Mouse (Mus musculus): ENCODE measurements at regions not wholly inside any gene's neighbourhood (a gene's known extent, or its start where the extent isn't known, plus 50 kb on each side); places are given as distances from the start of the nearest gene placed in this dataset.

GRCm38 (mm10) chr14:17478963-17479362, 181.1 kb upstream of the Thrb start:
- DNase-seq (ENCODE audit: low read depth in 3 of 3, low spot score in 3 of 3) (no peak), ATAC-seq (ENCODE audit: insufficient read depth) (no peak)
- no peaks in the 10 kb centered on the region for H3K4me1 ChIP-seq (replicated peaks; ENCODE audit: control insufficient read depth in 2 of 2, insufficient read depth in 2 of 2, low read length in 1 of 2)
- 64% methylated on average over 1 of the region's 1 CpGs for WGBS (ENCODE audit: insufficient replicate concordance)
- H3K4me3 ChIP-seq (ENCODE audit: insufficient read depth in 1 of 2, low read depth in 2 of 2, low read length in 2 of 2) = no peak overlapping the region
- H3K27me3 ChIP-seq (ENCODE audit: control insufficient read depth, insufficient read depth, low read length) = no peaks in the 10 kb centered on the region
- no peak for TF ChIP-seq CTCF (IDR thresholded peaks at IDR 0.05; ENCODE audit: low read depth)
- TF ChIP-seq EP300 (IDR thresholded peaks at IDR 0.05; ENCODE audit: low read depth) = no peak
- H3K9me3 ChIP-seq (ENCODE audit: control insufficient read depth, low read length) = no peaks in the 10 kb centered on the region
- H3K36me3 ChIP-seq (replicated peaks; ENCODE audit: control insufficient read depth, insufficient read depth, low read depth) = no peaks in the 10 kb centered on the region
- H3K4me2 ChIP-seq (ENCODE audit: low read depth) = no peak overlapping the region
- no peak overlapping the region for H3K9ac ChIP-seq (replicated peaks)
- H3K27ac ChIP-seq = no peak overlapping the region

GRCm38 (mm10) chr14:17484866-17485265, 175.2 kb upstream of the Thrb start:
- no peak for TF ChIP-seq EP300 (IDR thresholded peaks at IDR 0.05; ENCODE audit: low read depth)
- TF ChIP-seq CTCF (IDR thresholded peaks at IDR 0.05; ENCODE audit: low read depth) = no peak
- Histone ChIP-seq H3K4me1 (replicated peaks; ENCODE audit: control insufficient read depth in 2 of 2, insufficient read depth in 2 of 2, low read length in 1 of 2) (no peaks in the 10 kb centered on the region), H3K27ac (no peak overlapping the region), H3K4me3 (ENCODE audit: insufficient read depth in 1 of 2, low read depth in 2 of 2, low read length in 2 of 2) (no peak overlapping the region), H3K4me2 (ENCODE audit: low read depth) (no peak overlapping the region), H3K9ac (replicated peaks) (no peak overlapping the region), H3K9me3 (ENCODE audit: control insufficient read depth, low read length) (no peaks in the 10 kb centered on the region), H3K27me3 (ENCODE audit: control insufficient read depth, insufficient read depth, low read length) (no peaks in the 10 kb centered on the region), H3K36me3 (replicated peaks; ENCODE audit: control insufficient read depth, insufficient read depth, low read depth) (no peaks in the 10 kb centered on the region)
- no peak for DNase-seq (ENCODE audit: low read depth in 3 of 3, low spot score in 3 of 3)
- no peak for ATAC-seq (ENCODE audit: insufficient read depth)

GRCm38 (mm10) chr14:17513756-17514155, 146.3 kb upstream of the Thrb start:
- no peak overlapping the region for H3K4me2 ChIP-seq (ENCODE audit: low read depth)
- ATAC-seq (ENCODE audit: insufficient read depth) (no peak), DNase-seq (ENCODE audit: low read depth in 3 of 3, low spot score in 3 of 3) (no peak)
- H3K27me3 ChIP-seq (ENCODE audit: control insufficient read depth, insufficient read depth, low read length) = no peaks in the 10 kb centered on the region
- H3K4me3 ChIP-seq (ENCODE audit: insufficient read depth in 1 of 2, low read depth in 2 of 2, low read length in 2 of 2) = no peak overlapping the region
- H3K9ac ChIP-seq (replicated peaks) = no peak overlapping the region
- no peak overlapping the region for H3K27ac ChIP-seq
- WGBS (ENCODE audit: insufficient replicate concordance) = 14% methylated on average over 1 of the region's 1 CpGs
- TF ChIP-seq EP300 (IDR thresholded peaks at IDR 0.05; ENCODE audit: low read depth) (no peak), CTCF (IDR thresholded peaks at IDR 0.05; ENCODE audit: low read depth) (no peak)
- H3K36me3 ChIP-seq (replicated peaks; ENCODE audit: control insufficient read depth, insufficient read depth, low read depth) = no peaks in the 10 kb centered on the region
- no peaks in the 10 kb centered on the region for H3K9me3 ChIP-seq (ENCODE audit: control insufficient read depth, low read length)
- H3K4me1 ChIP-seq (replicated peaks; ENCODE audit: control insufficient read depth in 2 of 2, insufficient read depth in 2 of 2, low read length in 1 of 2) = no peaks in the 10 kb centered on the region

- H3K4me3 ChIP-seq (ENCODE audit: insufficient read depth in 1 of 2, low read depth in 2 of 2, low read length in 2 of 2) = no peak overlapping the region
- no peak overlapping the region for H3K27ac ChIP-seq
- ATAC-seq (ENCODE audit: insufficient read depth) = no peak
- no peaks in the 10 kb centered on the region for H3K27me3 ChIP-seq (ENCODE audit: control insufficient read depth, insufficient read depth, low read length)
- 62% methylated on average over 3 of the region's 3 CpGs for WGBS (ENCODE audit: insufficient replicate concordance)
- H3K9ac ChIP-seq (replicated peaks) = no peak overlapping the region
- H3K36me3 ChIP-seq (replicated peaks; ENCODE audit: control insufficient read depth, insufficient read depth, low read depth) = no peaks in the 10 kb centered on the region
- H3K4me1 ChIP-seq (replicated peaks; ENCODE audit: control insufficient read depth in 2 of 2, insufficient read depth in 2 of 2, low read length in 1 of 2) = no peaks in the 10 kb centered on the region
- TF ChIP-seq CTCF (IDR thresholded peaks at IDR 0.05; ENCODE audit: low read depth) (no peak), EP300 (IDR thresholded peaks at IDR 0.05; ENCODE audit: low read depth) (no peak)
- H3K4me2 ChIP-seq (ENCODE audit: low read depth) = no peak overlapping the region
- H3K9me3 ChIP-seq (ENCODE audit: control insufficient read depth, low read length) = no peaks in the 10 kb centered on the region
- no peak for DNase-seq (ENCODE audit: low read depth in 3 of 3, low spot score in 3 of 3)
Measured at GRCm38 (mm10) chr14:17522696-17523095, 137.4 kb upstream of the Thrb start.

- no peak for DNase-seq (ENCODE audit: low read depth in 3 of 3, low spot score in 3 of 3)
- Histone ChIP-seq H3K9me3 (ENCODE audit: control insufficient read depth, low read length) (no peaks in the 10 kb centered on the region), H3K9ac (replicated peaks) (no peak overlapping the region), H3K4me2 (ENCODE audit: low read depth) (no peak overlapping the region), H3K27me3 (ENCODE audit: control insufficient read depth, insufficient read depth, low read length) (no peaks in the 10 kb centered on the region), H3K27ac (no peak overlapping the region), H3K4me3 (ENCODE audit: insufficient read depth in 1 of 2, low read depth in 2 of 2, low read length in 2 of 2) (no peak overlapping the region), H3K36me3 (replicated peaks; ENCODE audit: control insufficient read depth, insufficient read depth, low read depth) (no peaks in the 10 kb centered on the region), H3K4me1 (replicated peaks; ENCODE audit: control insufficient read depth in 2 of 2, insufficient read depth in 2 of 2, low read length in 1 of 2) (no peaks in the 10 kb centered on the region)
- ATAC-seq (ENCODE audit: insufficient read depth) = no peak
- TF ChIP-seq EP300 (IDR thresholded peaks at IDR 0.05; ENCODE audit: low read depth) (no peak), CTCF (IDR thresholded peaks at IDR 0.05; ENCODE audit: low read depth) (no peak)
- 66% methylated on average over 4 of the region's 4 CpGs for WGBS (ENCODE audit: insufficient replicate concordance)
Measured at GRCm38 (mm10) chr14:17523916-17524315, 136.1 kb upstream of the Thrb start.

DNA sequence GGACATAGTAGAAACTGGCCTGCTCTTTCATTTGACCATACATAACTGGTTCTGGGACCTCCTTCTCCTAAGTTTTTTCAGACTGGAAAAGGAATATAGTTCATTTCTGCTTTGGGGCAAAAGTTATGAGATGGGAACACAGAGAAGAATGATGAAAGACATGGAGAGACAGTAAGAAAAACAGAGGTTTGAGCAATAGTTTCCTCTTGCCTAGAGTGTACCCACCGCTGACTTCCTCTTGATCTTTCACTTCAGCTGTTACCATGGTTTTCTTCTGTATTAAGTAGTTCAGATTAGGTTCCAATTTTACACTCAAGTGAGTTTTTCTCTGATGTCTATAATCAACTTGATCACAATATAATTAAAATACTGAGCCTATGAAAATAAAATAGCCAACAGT, 120.7 kb upstream of the Thrb start:
- Histone ChIP-seq H3K9me3 (ENCODE audit: control insufficient read depth, low read length) (no peaks in the 10 kb centered on the region), H3K27ac (no peak overlapping the region), H3K4me1 (replicated peaks; ENCODE audit: control insufficient read depth in 2 of 2, insufficient read depth in 2 of 2, low read length in 1 of 2) (no peaks in the 10 kb centered on the region), H3K4me3 (ENCODE audit: insufficient read depth in 1 of 2, low read depth in 2 of 2, low read length in 2 of 2) (no peak overlapping the region), H3K27me3 (ENCODE audit: control insufficient read depth, insufficient read depth, low read length) (no peaks in the 10 kb centered on the region), H3K9ac (replicated peaks) (no peak overlapping the region), H3K36me3 (replicated peaks; ENCODE audit: control insufficient read depth, insufficient read depth, low read depth) (no peaks in the 10 kb centered on the region), H3K4me2 (ENCODE audit: low read depth) (no peak overlapping the region)
- TF ChIP-seq EP300 (IDR thresholded peaks at IDR 0.05; ENCODE audit: low read depth) (no peak), CTCF (IDR thresholded peaks at IDR 0.05; ENCODE audit: low read depth) (no peak)
- ATAC-seq (ENCODE audit: insufficient read depth) (no peak), DNase-seq (ENCODE audit: low read depth in 3 of 3, low spot score in 3 of 3) (no peak)
- 57% methylated on average over 1 of the region's 1 CpGs for WGBS (ENCODE audit: insufficient replicate concordance)
